Mouse (Mus musculus) embryonic facial prominence, embryonic 10.5 days (tissue): ENCODE measurements around the gene Sult1d1. TPM values are rescaled to one million over a fixed set of nuclear protein-coding genes. Genes with fewer than 3 reads are reported as not detected.
A peak's percentile ranks its signal among the peaks of the same experiment; 100 is the strongest.

ENCODE experiments used
- DNase-seq: peaks from one replicate; pipeline ENCODE4 v3.0.0-alpha.2; 2017; ENCODE audit warnings: low spot score
- H3K27ac ChIP-seq: fragments of 300-500 bp; sonication (generic); replicated peaks from 2 replicates; pipeline ENCODE4 v1.5.1; 2016; ENCODE audit warnings: mild to moderate bottlenecking
- H3K27me3 ChIP-seq: fragments of 300-500 bp; sonication (generic); replicated peaks from 2 replicates; pipeline ENCODE4 v1.6.1; 2016; ENCODE audit warnings: low read depth, mild to moderate bottlenecking; ENCODE audit not compliant: poor library complexity, severe bottlenecking
- H3K36me3 ChIP-seq: fragments of 300-500 bp; sonication (generic); replicated peaks from 2 replicates; pipeline ENCODE4 v1.6.1; 2016; ENCODE audit warnings: mild to moderate bottlenecking, moderate library complexity
- H3K4me1 ChIP-seq: fragments of 300-500 bp; sonication (generic); 2 replicates; pipeline ENCODE4 v1.6.1; 2016
- H3K4me3 ChIP-seq: fragments of 300-500 bp; sonication (generic); 2 replicates; pipeline ENCODE4 v1.5.1; 2016; ENCODE audit warnings: mild to moderate bottlenecking, moderate library complexity
- H3K9me3 ChIP-seq: fragments of 300-500 bp; sonication (generic); 2 replicates; pipeline ENCODE4 v1.6.1; 2016; ENCODE audit warnings: mild to moderate bottlenecking
- WGBS: fragments of 180-500 bp; shearing (Covaris S2); methylation state at CpG from one replicate; pipeline ENCODE4 v1.1.7; 2016; 5-methylcytosine and 5-hydroxymethylcytosine counted together
- polyA plus RNA-seq: library from polyadenylated mRNA; unstranded; fragments of >200 nt; fragmentation: Nextera tagmentation; extraction: Ambion mirVana; gene quantifications from 2 replicates; pipeline ENCODE4 v1.2.1, GENCODE M21; 2016

Gene Sult1d1
- polyA plus RNA-seq, result not detected in 2 replicates

DNA sequence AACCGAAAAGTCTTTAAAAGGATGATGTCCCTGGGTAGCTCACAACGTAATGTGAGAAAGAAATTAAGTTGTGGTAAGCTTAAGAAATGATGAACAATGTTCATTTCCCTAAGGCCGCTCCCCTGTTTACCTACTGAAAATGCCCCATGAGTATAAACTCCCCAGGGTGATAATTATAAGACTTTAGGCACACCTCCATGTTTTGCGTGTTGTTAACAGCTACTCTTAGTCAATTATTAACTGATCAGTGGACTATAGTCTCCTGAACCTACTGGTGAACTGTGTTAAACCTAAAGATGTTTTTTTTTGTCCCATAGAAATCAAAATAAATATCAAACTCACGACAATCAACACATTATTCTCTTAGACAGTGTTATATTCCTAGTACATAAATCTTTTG lies at the start of gene Sult1d1:
Sult1d1 (minus strand) TSS at position 183 of the 400 bp plus-strand sequence.
- no peak for DNase-seq
- Histone ChIP-seq H3K27me3 (no peaks in the 10 kb centered on the region), H3K4me3 (no peak within 1 kb of the TSS), H3K9me3 (no peaks in the 10 kb centered on the region), H3K27ac (no peak within 1 kb of the TSS), H3K36me3 (no peaks in the 10 kb centered on the region), H3K4me1 (no peaks in the 10 kb centered on the region)
- 88% methylated on average over 5 of the region's 5 CpGs for WGBS

DNA sequence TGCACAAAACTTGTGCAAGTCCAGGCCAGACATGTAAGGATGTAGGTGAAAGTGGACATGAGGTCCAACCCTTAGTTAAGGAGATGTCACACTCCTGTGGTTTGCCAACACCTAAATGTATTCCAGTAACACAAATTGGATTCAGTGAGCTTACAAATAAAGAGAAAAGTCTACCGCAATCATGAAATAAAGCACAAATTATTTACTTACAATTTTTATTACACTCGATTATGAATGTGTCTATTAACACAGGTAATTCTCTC lies 46.2 kb upstream of the Sult1d1 start:
- Histone ChIP-seq H3K4me3 (no peak overlapping the region), H3K27me3 (no peaks in the 10 kb centered on the region), H3K9me3 (no peaks in the 10 kb centered on the region), H3K4me1 (no peaks in the 10 kb centered on the region), H3K27ac (no peak overlapping the region), H3K36me3 (no peaks in the 10 kb centered on the region)
- WGBS, result 93% methylated on average over 2 of the region's 2 CpGs
- no peak for DNase-seq

DNA sequence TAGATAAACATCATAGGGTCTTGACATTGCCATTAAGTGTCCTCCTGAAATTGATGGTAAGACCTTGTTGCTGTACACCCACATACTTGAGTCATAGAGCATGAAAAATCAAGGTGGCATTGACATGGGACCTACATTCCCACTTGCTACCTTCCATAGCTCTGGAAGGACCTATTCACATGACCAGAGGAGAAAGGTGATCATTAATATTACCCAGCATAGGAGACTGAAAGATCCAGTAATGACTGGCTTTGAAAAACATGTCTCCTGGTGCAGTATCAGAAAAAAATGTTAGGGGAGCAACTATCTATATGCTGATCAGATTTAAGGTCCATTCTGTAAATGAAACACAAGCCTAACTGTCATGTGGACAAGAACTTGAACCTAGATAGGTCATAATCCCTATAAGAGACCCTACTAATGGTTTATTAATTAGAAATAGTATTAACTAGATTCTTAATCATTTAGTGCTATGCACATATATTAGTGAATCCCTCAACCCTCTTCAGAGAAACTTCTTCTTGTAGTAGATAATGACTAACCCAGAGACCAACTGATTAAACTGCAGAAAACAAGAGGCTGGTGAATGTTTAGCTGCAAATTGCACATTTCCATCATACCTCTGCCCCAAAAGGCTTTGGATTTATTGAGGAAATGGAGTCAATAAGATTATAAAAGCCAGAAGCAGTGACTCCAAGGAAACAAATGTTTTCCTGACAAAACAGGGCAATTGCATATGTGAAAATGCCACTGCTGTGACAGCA lies 45.7 kb upstream of the Sult1d1 start:
- Histone ChIP-seq H3K36me3 (no peaks in the 10 kb centered on the region), H3K4me1 (no peaks in the 10 kb centered on the region), H3K4me3 (no peak overlapping the region), H3K9me3 (no peaks in the 10 kb centered on the region), H3K27ac (no peak overlapping the region), H3K27me3 (no peaks in the 10 kb centered on the region)
- DNase-seq, result no peak

GRCm38 (mm10) chr5:87601018-87601417 lies 32.2 kb upstream of the Sult1d1 start:
- H3K9me3 ChIP-seq, result no peaks in the 10 kb centered on the region
- no peaks in the 10 kb centered on the region for H3K27me3 ChIP-seq
- no peaks in the 10 kb centered on the region for H3K4me1 ChIP-seq
- no peak overlapping the region for H3K27ac ChIP-seq
- H3K36me3 ChIP-seq, result no peaks in the 10 kb centered on the region
- no peak for DNase-seq
- whole genome bisulfite sequencing, result 86% methylated on average over 3 of the region's 3 CpGs
- no peak overlapping the region for H3K4me3 ChIP-seq

- no peak overlapping the region for H3K27ac ChIP-seq
- H3K27me3 ChIP-seq, result no peaks in the 10 kb centered on the region
- H3K9me3 ChIP-seq, result no peaks in the 10 kb centered on the region
- no peaks in the 10 kb centered on the region for H3K36me3 ChIP-seq
- 81% methylated on average over 2 of the region's 2 CpGs for WGBS
- H3K4me1 ChIP-seq, result no peaks in the 10 kb centered on the region
- no peak overlapping the region for H3K4me3 ChIP-seq
- no peak for DNase-seq
Measured at GRCm38 (mm10) chr5:87597891-87598290, 29.1 kb upstream of the Sult1d1 start.

GRCm38 (mm10) chr5:87591494-87591893 lies 22.7 kb upstream of the Sult1d1 start, which contains the start of gene Sult1e1:
Sult1e1 (minus strand) TSS chr5:87591594.
- Histone ChIP-seq H3K9me3 (no peaks in the 10 kb centered on the region), H3K36me3 (no peaks in the 10 kb centered on the region), H3K4me1 (no peaks in the 10 kb centered on the region), H3K27ac (no peak within 1 kb of the TSS), H3K4me3 (no peak within 1 kb of the TSS), H3K27me3 (no peaks in the 10 kb centered on the region)
- no peak for DNase-seq
- 81% methylated on average over 5 of the region's 5 CpGs for WGBS

- WGBS, result 91% methylated on average over 2 of the region's 2 CpGs
- no peaks in the 10 kb centered on the region for H3K9me3 ChIP-seq
Measured at GRCm38 (mm10) chr5:87589916-87590315, 21.1 kb upstream of the Sult1d1 start.

DNA sequence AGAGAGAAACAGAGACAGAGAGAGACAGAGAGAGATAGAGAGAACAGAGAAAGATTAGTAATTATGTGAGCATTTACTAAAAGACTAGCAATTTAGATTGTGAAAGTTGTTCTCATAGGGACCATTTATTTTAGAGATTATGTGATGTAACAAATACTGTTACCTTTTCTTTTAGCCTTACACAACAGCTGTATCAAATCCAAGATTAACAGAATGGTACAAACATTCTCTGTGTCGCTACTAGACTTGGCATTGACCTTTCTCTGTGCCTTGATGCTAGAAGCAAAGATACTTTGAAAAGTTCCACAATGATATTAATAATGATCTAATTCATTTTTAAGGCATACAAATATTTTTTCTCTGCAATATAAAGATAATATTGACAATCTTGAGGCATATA lies 11.6 kb upstream of the Sult1d1 start:
- H3K27ac ChIP-seq, result no peak overlapping the region
- no peaks in the 10 kb centered on the region for H3K27me3 ChIP-seq
- WGBS, result 90% methylated on average over 1 of the region's 1 CpGs
- no peaks in the 10 kb centered on the region for H3K36me3 ChIP-seq
- no peak overlapping the region for H3K4me3 ChIP-seq
- no peak for DNase-seq
- H3K4me1 ChIP-seq, result no peaks in the 10 kb centered on the region
- H3K9me3 ChIP-seq, result no peaks in the 10 kb centered on the region

More at GRCm38 (mm10) chr5:87589916-87590315, 21.1 kb upstream of the Sult1d1 start:
- Histone ChIP-seq H3K36me3 (no peaks in the 10 kb centered on the region), H3K27me3 (no peaks in the 10 kb centered on the region), H3K27ac (no peak overlapping the region), H3K4me1 (no peaks in the 10 kb centered on the region), H3K4me3 (no peak overlapping the region)
- no peak for DNase-seq

DNA sequence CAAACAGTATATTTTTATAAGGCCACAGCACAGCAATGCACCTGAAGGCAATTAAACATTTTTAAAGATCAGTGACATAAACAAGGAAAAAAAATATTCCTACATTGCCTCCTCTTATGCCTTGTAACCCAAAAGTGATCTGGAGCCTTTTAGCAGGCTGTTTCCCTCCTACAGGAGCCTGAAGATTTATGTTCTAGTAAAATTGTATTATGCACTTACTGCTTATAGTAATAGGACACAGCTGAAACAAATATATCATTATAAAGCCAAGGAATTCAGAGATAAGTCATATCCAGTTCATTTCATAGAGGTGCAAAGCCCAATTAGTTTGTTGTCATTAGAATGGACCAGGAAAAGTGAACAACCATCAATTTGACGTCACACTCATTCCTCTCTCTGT lies 5.3 kb upstream of the Sult1d1 start:
- Histone ChIP-seq H3K4me3 (no peak overlapping the region), H3K4me1 (no peaks in the 10 kb centered on the region), H3K27me3 (no peaks in the 10 kb centered on the region), H3K9me3 (no peaks in the 10 kb centered on the region), H3K36me3 (no peaks in the 10 kb centered on the region), H3K27ac (no peak overlapping the region)
- 55% methylated on average over 1 of the region's 1 CpGs for WGBS
- no peak for DNase-seq

DNA sequence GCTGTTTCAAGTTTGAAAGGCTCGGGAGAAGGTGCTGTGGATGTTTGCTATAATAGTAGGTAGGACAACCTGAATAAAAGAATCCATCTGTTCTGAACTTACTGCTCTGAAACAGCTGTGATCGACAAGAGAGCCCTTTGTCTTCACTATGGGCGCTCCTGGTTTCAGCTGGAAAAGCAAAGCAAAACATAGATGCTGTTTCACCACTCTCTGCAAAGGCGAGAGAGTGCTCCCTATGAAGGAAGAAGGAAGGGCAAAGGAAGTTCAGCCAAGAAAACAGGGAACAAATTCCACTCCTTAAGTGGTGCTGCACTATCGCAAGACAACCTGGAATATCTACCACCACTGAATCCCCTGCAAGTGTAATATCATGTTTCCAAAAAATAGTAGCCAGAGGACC lies 4.7 kb upstream of the Sult1d1 start:
- WGBS, result 36% methylated on average over 5 of the region's 5 CpGs
- Histone ChIP-seq H3K27me3 (no peaks in the 10 kb centered on the region), H3K4me3 (no peak overlapping the region), H3K27ac (no peak overlapping the region; the same call in 1 of the 2 replicates), H3K4me1 (no peaks in the 10 kb centered on the region), H3K36me3 (no peaks in the 10 kb centered on the region), H3K9me3 (no peaks in the 10 kb centered on the region)
- DNase-seq, result peak; percentile 15

DNA sequence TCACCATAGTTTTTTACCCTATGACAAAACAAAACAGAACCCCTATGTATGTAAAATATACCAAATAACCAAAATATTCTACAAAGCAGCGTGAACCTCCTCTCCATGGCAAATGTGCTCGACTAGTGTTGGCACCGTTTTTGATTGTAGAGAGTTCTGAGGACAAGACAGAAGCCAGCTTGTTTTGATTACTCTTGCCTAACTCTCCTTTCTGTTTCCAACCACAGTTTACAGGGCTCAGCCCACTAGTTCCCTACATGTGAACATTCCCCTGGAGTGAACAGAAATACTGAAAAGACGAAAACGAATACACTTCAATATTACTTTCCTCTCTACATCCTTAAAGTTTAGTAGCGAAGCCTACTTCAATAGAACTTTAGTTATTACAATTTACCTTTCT lies 4.0 kb upstream of the Sult1d1 start:
- DNase-seq, result no peak
- no peak overlapping the region for H3K4me3 ChIP-seq
- no peaks in the 10 kb centered on the region for H3K27me3 ChIP-seq
- no peaks in the 10 kb centered on the region for H3K36me3 ChIP-seq
- H3K9me3 ChIP-seq, result no peaks in the 10 kb centered on the region
- WGBS, result 73% methylated on average over 6 of the region's 6 CpGs
- no peak overlapping the region for H3K27ac ChIP-seq
- no peaks in the 10 kb centered on the region for H3K4me1 ChIP-seq

- H3K27ac ChIP-seq, result no peak overlapping the region
- no peak overlapping the region for H3K4me3 ChIP-seq
- H3K27me3 ChIP-seq, result no peaks in the 10 kb centered on the region
- no peak for DNase-seq
- WGBS, result 89% methylated on average over 1 of the region's 1 CpGs
- H3K9me3 ChIP-seq, result no peaks in the 10 kb centered on the region
- no peaks in the 10 kb centered on the region for H3K4me1 ChIP-seq
- no peaks in the 10 kb centered on the region for H3K36me3 ChIP-seq
Measured at GRCm38 (mm10) chr5:87567306-87567705, 1.5 kb downstream of the Sult1d1 start.

DNA sequence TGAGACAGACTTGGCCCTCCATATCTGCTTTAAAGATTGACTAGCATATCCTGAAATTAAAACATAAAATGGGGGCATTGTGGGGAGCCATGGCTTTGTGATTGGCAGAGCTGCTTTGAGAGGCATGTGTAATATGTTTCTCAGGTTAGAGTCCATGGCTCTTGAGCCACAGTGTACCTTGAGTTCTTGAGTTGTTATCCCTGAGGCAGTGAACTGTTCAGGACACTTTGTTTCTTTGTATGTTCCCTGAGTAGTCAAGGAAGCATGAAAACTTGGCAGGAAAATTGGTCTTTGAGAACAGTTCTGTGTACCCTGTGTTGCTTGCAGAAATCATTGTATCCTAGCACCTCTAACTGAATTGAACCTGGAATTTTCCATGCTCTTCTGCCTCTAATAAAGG lies 5.9 kb downstream of the Sult1d1 start:
- Histone ChIP-seq H3K36me3 (no peaks in the 10 kb centered on the region), H3K27ac (no peak overlapping the region), H3K27me3 (no peaks in the 10 kb centered on the region), H3K9me3 (no peaks in the 10 kb centered on the region), H3K4me3 (no peak overlapping the region), H3K4me1 (no peaks in the 10 kb centered on the region)
- DNase-seq, result no peak
